Mouse (Mus musculus): ENCODE data around the gene Col15a1. TPM values are rescaled to one million over a fixed set of nuclear protein-coding genes. Genes with fewer than 3 reads are reported as not detected.
A peak's percentile ranks its signal among the peaks of the same experiment; 100 is the strongest.

Gene Col15a1
- polyA plus RNA-seq, 1 experiment from 2014 or later = 5.2 TPM

DNA sequence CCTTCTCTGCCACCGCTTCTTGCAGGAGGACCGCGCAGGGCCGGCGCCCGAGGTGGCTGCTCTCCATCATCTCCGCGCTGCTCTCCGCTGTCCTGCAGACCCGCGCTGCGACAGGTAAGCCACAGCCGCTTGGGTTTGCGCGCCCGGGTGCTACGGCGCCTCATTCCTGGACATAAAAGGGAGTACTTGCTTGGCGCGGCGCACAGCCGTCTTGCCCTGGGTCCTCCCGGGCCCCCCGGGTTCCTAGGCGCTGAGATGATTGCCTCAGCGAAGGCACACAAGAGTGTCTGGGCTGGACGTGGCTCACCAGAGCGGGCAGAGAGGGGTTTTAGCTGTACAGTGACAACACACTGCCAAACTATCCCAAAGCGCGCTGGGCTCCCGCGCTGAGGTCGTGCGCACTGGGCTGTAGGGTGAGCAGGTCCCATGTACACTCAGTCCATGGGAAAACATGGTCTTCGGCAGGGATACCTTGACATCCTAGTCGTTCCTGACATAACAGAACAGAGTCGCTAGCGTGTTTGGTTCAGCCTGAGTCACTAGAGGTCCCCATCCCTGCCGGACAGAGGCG lies 545 bp downstream of the Col15a1 start:
- no peaks in the 10 kb centered on the region for H3K36me3 ChIP-seq (replicated peaks)
- peak overlapping the region; percentile 47 for H3K4me3 ChIP-seq (replicated peaks)
- peak overlapping the region; percentile 84 for H3K4me2 ChIP-seq
- no peak for ATAC-seq (ENCODE audit: low FRiP score)
- peaks cover 66% of the 10 kb centered on the region for H3K27me3 ChIP-seq
- no peak overlapping the region for H3K27ac ChIP-seq
- no peaks in the 10 kb centered on the region for H3K9me3 ChIP-seq
- WGBS = 2% methylated on average over 40 of the region's 40 CpGs
- H3K9ac ChIP-seq = peak overlapping the region; percentile 53
- H3K4me1 ChIP-seq = peaks cover 13% of the 10 kb centered on the region

DNA sequence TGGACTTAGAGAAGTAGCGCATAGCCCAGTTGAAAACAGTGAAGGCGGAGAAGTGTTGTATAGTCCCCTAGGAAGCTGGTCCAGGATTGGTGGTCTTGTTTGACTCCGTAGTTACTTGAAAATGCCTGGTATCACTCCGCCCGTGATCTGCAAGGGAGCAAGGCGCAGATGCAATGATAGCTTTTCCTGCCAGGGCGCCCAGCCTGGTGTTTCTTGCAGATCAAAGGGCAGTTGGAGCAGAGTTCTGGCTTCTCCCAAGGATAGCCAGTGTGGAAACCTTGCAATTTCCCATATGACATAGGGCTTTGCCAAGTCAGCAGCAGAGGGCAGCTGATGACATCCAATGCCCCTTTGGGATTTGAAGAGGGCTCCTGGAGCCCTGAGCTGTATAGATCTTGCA lies 1.5 kb downstream of the Col15a1 start:
- Histone ChIP-seq H3K9me3 (no peaks in the 10 kb centered on the region), H3K36me3 (replicated peaks) (no peaks in the 10 kb centered on the region), H3K27ac (no peak overlapping the region), H3K4me2 (no peak overlapping the region), H3K27me3 (peaks cover 63% of the 10 kb centered on the region), H3K4me3 (replicated peaks) (no peak overlapping the region), H3K4me1 (peaks cover 13% of the 10 kb centered on the region), H3K9ac (no peak overlapping the region)
- WGBS = 83% methylated on average over 7 of the region's 7 CpGs
- no peak for ATAC-seq (ENCODE audit: low FRiP score)

DNA sequence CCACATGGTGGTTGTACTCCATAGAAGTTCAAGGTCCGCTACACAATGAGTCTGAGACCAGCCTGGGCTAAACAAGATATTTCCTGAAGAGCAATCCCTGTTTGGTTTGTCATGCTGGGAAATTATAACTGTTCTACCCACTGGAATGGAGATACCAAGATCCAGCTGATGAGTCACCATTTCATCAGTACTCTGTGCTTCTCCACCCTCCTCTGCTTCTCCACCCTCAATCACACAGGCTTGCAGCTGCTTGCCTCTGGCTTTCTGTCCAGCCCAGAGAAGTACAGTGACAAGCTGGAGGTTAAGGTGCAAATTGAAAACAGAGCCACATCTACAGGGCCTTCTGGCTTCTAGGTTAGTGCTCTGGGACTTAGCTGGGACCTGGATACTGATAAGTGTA lies 10.9 kb downstream of the Col15a1 start:
- no peaks in the 10 kb centered on the region for H3K4me1 ChIP-seq
- H3K9ac ChIP-seq = no peak overlapping the region
- no peaks in the 10 kb centered on the region for H3K36me3 ChIP-seq (replicated peaks)
- WGBS = 90% methylated on average over 1 of the region's 1 CpGs
- no peak for ATAC-seq (ENCODE audit: low FRiP score)
- no peak overlapping the region for H3K4me2 ChIP-seq
- H3K27ac ChIP-seq = no peak overlapping the region
- H3K4me3 ChIP-seq (replicated peaks) = no peak overlapping the region
- no peaks in the 10 kb centered on the region for H3K9me3 ChIP-seq
- no peaks in the 10 kb centered on the region for H3K27me3 ChIP-seq

DNA sequence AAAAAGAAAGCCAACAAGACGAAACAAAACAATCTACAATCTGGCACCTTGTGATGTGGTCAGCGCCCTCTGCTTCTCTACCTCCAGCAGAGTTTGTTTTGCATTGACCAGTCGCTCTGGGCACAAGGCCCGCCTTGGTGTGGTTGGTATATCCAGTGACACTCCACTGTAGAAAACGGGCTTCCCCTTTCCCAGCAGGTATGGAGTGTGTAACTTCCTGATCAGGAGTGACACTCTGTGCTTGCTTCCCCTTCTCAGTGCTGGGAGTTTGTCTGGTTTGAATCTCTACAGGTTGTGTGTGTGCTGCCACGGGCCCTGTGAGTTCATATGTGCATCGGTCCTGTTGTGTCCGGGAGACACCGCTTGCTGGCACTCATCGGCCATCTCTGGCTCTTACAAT lies 11.4 kb downstream of the Col15a1 start:
- Histone ChIP-seq H3K4me2 (no peak overlapping the region), H3K27me3 (no peaks in the 10 kb centered on the region), H3K4me3 (replicated peaks) (no peak overlapping the region), H3K36me3 (replicated peaks) (no peaks in the 10 kb centered on the region), H3K9ac (no peak overlapping the region), H3K27ac (no peak overlapping the region), H3K9me3 (no peaks in the 10 kb centered on the region), H3K4me1 (no peaks in the 10 kb centered on the region)
- WGBS = 84% methylated on average over 10 of the region's 10 CpGs
- ATAC-seq (ENCODE audit: low FRiP score) = no peak

DNA sequence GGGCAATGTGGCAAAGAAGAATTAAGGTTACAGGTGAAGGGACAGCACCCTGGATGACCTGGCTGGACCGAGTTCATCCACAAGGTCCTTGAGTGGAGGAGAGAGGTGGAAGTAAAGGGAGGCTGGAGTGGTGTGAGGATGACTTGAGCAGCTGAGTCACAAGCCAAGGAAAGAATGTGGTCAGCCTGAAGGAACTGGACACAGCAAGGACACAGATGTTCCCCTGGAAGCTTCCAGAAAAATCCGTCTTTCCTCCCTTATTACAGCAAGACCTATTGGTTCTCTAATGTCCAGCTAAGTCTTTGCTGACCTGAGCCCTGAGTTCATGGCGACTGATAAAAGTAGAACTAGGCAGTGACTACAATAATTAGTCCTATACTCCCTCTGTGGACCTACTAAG lies 12.6 kb downstream of the Col15a1 start:
- H3K4me1 ChIP-seq = no peaks in the 10 kb centered on the region
- no peak for ATAC-seq (ENCODE audit: low FRiP score)
- no peak overlapping the region for H3K4me3 ChIP-seq (replicated peaks)
- no peaks in the 10 kb centered on the region for H3K9me3 ChIP-seq
- no peaks in the 10 kb centered on the region for H3K36me3 ChIP-seq (replicated peaks)
- no peak overlapping the region for H3K4me2 ChIP-seq
- no peak overlapping the region for H3K9ac ChIP-seq
- no peak overlapping the region for H3K27ac ChIP-seq
- H3K27me3 ChIP-seq = no peaks in the 10 kb centered on the region
- WGBS = 88% methylated on average over 3 of the region's 3 CpGs

DNA sequence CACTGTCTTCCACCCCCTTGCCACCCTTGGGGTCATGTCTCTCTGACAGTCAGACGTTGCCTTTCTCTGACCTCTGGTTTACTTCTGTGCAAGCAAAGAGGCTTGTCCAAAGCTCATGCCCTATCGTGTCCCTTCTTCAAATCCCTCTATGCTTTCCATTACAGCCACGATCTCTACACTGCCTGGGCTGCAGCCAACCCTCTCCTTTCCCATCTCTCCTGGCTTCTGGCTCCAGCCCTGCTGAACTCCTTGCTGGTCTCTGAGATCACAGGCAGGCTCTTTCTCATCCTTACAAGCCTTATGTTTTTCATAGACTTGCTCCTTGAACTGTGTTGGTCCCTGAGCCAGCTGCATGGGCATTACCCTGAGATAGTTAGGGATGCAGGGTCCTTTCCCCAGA lies 14.2 kb downstream of the Col15a1 start:
- no peak overlapping the region for H3K9ac ChIP-seq
- no peaks in the 10 kb centered on the region for H3K9me3 ChIP-seq
- ATAC-seq (ENCODE audit: low FRiP score) = no peak
- no peaks in the 10 kb centered on the region for H3K36me3 ChIP-seq (replicated peaks)
- H3K4me1 ChIP-seq = peaks cover 4% of the 10 kb centered on the region; the same call in 1 of the 2 replicates
- WGBS = 87% methylated on average over 3 of the region's 3 CpGs
- H3K4me3 ChIP-seq (replicated peaks) = no peak overlapping the region
- no peaks in the 10 kb centered on the region for H3K27me3 ChIP-seq
- H3K27ac ChIP-seq = no peak overlapping the region
- no peak overlapping the region for H3K4me2 ChIP-seq

DNA sequence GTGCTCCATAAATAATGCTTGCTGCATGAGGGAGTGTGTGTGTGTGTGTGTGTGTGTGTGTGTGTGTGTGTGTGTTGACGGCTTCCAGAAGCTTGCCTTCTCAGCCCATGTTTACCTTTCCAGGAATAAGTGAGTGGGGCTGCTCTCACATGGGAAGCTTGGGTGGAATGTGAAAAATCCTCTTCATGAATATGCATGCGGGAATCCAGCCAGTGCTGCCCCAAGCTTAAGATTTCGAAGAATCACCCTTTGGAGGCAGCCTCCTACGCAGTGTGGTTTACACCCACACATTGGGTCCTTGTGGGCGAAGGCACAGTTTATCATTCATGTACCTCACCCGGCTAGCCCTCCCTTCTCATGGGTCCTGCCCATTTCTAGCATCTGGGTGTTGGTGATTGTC lies 18.0 kb downstream of the Col15a1 start:
- no peak for ATAC-seq (ENCODE audit: low FRiP score)
- no peak overlapping the region for H3K4me2 ChIP-seq
- peaks cover 4% of the 10 kb centered on the region; the same call in 1 of the 2 replicates for H3K4me1 ChIP-seq
- no peaks in the 10 kb centered on the region for H3K27me3 ChIP-seq
- no peak overlapping the region for H3K9ac ChIP-seq
- 81% methylated on average over 6 of the region's 6 CpGs for WGBS
- no peaks in the 10 kb centered on the region for H3K9me3 ChIP-seq
- no peaks in the 10 kb centered on the region for H3K36me3 ChIP-seq (replicated peaks)
- H3K4me3 ChIP-seq (replicated peaks) = no peak overlapping the region
- no peak overlapping the region for H3K27ac ChIP-seq

DNA sequence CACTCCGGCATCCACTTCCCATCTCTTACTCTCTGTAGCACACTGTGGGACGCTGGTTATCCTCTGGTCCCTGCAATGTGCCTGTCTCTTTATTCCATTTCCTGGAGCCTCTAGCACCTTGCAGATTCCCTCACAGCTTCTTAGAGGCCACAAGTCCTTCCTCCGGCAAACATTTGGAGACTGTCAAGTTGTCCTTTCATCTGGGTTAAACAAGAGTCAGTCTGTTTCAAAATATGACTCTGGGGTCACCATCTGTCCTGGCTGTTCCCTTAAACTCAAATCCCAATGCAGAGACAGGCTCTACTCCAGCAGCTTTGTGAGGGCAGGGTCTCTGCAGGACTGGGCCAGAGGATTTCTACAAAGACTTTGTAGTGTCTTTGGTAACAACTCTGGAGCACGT lies 19.1 kb downstream of the Col15a1 start:
- Histone ChIP-seq H3K9ac (no peak overlapping the region), H3K27ac (no peak overlapping the region), H3K27me3 (no peaks in the 10 kb centered on the region), H3K4me3 (replicated peaks) (no peak overlapping the region), H3K4me1 (peaks cover 4% of the 10 kb centered on the region; the same call in 1 of the 2 replicates), H3K9me3 (no peaks in the 10 kb centered on the region), H3K4me2 (no peak overlapping the region), H3K36me3 (replicated peaks) (no peaks in the 10 kb centered on the region)
- 71% methylated on average over 4 of the region's 4 CpGs for WGBS
- no peak for ATAC-seq (ENCODE audit: low FRiP score)

DNA sequence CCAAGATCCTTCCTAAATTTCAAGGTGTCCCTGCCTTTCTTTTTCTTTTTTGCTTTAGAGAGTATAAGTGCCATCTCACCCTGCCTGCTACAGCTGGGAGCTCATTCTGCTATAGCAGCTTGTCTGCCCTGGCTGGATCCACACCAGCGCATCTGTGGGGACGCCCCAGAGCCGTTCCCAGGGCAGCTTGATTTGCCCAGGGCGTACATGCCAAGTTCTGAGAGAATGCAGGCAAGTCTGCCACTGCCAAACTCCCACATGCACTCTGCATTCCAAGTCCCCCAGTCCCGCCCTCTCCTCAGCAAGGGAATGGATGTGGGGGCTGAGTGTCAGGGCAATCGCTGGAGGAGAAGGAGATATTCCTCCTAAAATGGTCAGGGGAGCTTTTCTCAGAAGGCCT lies 19.8 kb downstream of the Col15a1 start:
- no peak for ATAC-seq (ENCODE audit: low FRiP score)
- 82% methylated on average over 6 of the region's 6 CpGs for WGBS
- no peaks in the 10 kb centered on the region for H3K27me3 ChIP-seq

DNA sequence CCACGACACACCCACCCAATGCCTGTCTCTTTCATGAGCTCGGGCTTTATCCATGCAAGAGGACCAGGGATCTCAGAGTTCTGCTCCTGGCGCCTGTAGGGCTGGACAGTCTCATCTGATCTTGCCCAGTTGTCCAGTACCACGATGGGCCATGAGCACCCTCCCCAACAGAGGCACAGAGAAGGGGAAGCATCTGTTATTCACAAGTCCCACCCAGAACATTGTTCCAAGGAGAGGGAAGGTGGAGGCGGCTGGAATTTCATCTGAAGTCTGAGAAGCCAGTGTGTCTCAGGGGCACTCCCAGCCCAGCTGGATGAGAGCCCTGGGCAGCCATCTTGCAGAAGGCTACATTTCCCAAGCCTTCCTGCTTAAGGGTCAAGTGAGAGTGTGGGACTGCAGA lies 21.0 kb downstream of the Col15a1 start:
- Histone ChIP-seq H3K4me3 (replicated peaks) (no peak overlapping the region), H3K9me3 (no peaks in the 10 kb centered on the region), H3K4me2 (no peak overlapping the region), H3K4me1 (peaks cover 4% of the 10 kb centered on the region; the same call in 1 of the 2 replicates), H3K27ac (no peak overlapping the region), H3K9ac (no peak overlapping the region), H3K36me3 (replicated peaks) (no peaks in the 10 kb centered on the region), H3K27me3 (no peaks in the 10 kb centered on the region)
- no peak for ATAC-seq (ENCODE audit: low FRiP score)
- WGBS = 85% methylated on average over 5 of the region's 5 CpGs

More for the DNA sequence above, 19.8 kb downstream of the Col15a1 start:
- Histone ChIP-seq H3K4me2 (no peak overlapping the region), H3K9me3 (no peaks in the 10 kb centered on the region), H3K4me1 (peaks cover 4% of the 10 kb centered on the region; the same call in 1 of the 2 replicates), H3K27ac (no peak overlapping the region), H3K4me3 (replicated peaks) (no peak overlapping the region), H3K36me3 (replicated peaks) (no peaks in the 10 kb centered on the region), H3K9ac (no peak overlapping the region)

DNA sequence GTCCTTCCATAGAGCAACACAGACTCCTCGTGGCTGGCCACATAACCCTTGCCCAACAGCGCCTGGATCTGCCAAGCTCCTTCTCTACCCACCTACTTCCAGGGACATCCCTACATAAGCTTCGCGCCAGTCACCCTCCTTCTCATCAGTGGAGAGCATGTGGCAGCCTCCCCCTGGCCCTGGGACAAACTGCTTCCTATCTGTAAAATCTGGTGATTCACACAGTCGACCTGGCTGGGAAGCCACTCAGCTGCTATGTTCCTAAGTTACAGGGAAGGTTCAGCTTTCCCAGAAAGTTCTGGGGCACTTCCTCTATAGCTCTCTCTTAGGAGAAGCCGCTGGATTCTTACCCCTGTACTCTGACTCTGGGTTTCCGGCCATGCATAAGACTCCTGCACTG lies 22.5 kb downstream of the Col15a1 start:
- ATAC-seq (ENCODE audit: low FRiP score) = no peak
- H3K36me3 ChIP-seq (replicated peaks) = no peaks in the 10 kb centered on the region
- H3K9ac ChIP-seq = no peak overlapping the region
- H3K4me2 ChIP-seq = no peak overlapping the region
- H3K27me3 ChIP-seq = no peaks in the 10 kb centered on the region
- peaks cover 12% of the 10 kb centered on the region for H3K4me1 ChIP-seq
- no peak overlapping the region for H3K4me3 ChIP-seq (replicated peaks)
- 89% methylated on average over 7 of the region's 7 CpGs for WGBS
- H3K27ac ChIP-seq = no peak overlapping the region
- H3K9me3 ChIP-seq = no peaks in the 10 kb centered on the region

DNA sequence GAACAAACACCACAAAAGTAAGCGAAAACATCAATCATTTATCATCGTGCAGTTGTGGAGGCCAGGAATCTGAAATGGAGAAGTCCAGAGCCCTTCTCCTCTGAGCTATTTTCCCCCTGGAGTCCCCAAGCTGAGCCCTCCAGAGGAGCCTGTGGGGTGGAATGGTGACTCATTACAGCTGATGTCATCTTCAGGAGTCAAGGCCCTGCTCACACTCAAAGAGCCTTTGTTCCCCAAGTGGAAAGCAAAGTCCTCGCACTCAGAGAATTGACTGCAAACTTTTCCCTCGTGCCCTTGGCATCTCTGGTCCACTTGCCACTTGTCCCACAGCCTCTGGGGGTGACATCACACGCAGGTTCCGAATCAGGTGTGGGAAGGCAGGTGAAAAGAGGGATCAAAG lies 23.4 kb downstream of the Col15a1 start:
- Histone ChIP-seq H3K9me3 (no peaks in the 10 kb centered on the region), H3K4me3 (replicated peaks) (no peak overlapping the region), H3K27ac (no peak overlapping the region), H3K4me1 (peaks cover 11% of the 10 kb centered on the region), H3K9ac (no peak overlapping the region), H3K4me2 (no peak overlapping the region), H3K27me3 (no peaks in the 10 kb centered on the region), H3K36me3 (replicated peaks) (no peaks in the 10 kb centered on the region)
- 82% methylated on average over 6 of the region's 6 CpGs for WGBS
- no peak for ATAC-seq (ENCODE audit: low FRiP score)

DNA sequence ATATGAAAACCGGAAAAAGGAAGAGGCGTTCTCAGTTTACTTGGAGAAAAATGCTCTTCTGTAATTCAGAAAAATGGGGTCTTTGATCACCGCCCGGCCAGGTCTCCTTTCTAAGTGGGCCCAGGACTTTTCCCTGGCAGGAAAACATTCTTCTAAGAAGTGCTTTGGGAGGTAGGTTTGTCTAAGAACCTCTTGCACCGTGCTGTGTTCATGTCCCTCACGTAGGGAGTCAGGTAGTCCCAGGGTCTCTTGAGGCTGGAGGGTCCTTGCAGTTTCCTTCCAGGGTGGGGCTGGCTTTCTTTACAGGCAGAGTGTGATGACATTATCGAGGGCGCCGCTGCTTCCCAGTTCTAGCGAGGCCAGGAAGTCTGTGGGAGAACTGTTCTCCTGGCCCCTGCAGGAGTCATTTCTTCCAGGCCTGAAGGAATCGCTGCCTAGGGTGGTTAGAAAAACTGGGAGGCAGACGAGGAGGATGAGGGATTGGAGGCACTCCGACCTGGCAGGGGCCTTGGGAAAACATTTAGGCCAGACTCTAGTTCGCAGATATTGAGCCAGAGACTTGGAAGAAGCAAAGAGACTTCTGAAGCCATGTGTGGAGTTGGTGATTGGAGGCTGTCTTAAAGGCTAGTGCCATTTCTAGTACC lies 25.4 kb downstream of the Col15a1 start:
- no peak overlapping the region for H3K27ac ChIP-seq
- no peak for ATAC-seq (ENCODE audit: low FRiP score)
- no peaks in the 10 kb centered on the region for H3K36me3 ChIP-seq (replicated peaks)
- no peaks in the 10 kb centered on the region for H3K9me3 ChIP-seq
- H3K4me1 ChIP-seq = peaks cover 11% of the 10 kb centered on the region
- H3K9ac ChIP-seq = no peak overlapping the region
- WGBS = 81% methylated on average over 14 of the region's 14 CpGs
- H3K4me2 ChIP-seq = no peak overlapping the region
- no peak overlapping the region for H3K4me3 ChIP-seq (replicated peaks)
- 0 out of 2 replicates have a peak, but pooled peaks cover 8% of the 10 kb centered on the region for H3K27me3 ChIP-seq

Data from forebrain, embryonic 12.5 days (tissue).